Mouse (Mus musculus) inflammation-experienced regulatory T-cells, adult 6 months (primary cell): ENCODE data around the gene Ybx2. TPM values are rescaled to one million over a fixed set of nuclear protein-coding genes. Genes with fewer than 3 reads are reported as not detected.

Experiments used
- ATAC-seq: one replicate; pipeline ENCODE4 v1.8.0; 2017
- polyA plus RNA-seq, 3 experiments: library from polyadenylated mRNA; unstranded; fragments of 100-300 nt; shearing (Covaris generic); gene quantifications; one replicate each; pipeline ENCODE4 v1.2.1; 2017

Ybx2 gene
- polyA plus RNA-seq, 3 experiments from 2014 or later = not detected

DNA sequence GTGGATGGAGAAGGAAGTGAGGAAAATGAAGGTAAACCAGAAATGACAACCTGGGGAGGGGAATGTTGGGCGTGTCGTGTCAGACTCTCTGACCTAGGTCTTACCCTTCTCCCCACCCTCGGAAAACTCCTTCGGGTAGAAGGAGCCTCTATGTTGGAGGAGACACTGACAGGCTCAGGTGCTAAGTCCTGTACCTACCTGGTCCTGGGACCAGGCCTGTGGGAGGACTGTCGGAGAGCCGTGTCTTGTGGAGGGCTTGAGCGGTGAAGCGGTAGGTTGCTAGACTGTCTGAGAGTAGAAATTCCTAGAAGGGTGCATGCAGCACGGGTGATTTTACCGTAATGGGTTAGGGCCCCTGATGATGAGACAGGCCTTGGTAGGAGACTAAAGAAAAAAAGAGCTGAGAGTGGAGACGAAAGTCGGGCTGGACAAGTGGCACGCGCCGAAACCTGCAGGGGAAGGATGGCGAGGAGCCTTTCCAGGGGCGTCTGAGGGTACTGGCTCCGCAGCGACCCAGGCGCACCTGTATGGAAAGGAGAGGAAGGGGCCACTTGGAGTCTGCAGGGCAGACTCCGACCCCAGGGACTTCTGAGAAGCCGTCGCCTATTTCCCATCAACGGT is 29.2 kb downstream of the Ybx2 start, which contains the start of gene Cldn7:
Gene Cldn7, plus strand, starts transcription at position 130 of the 621 bp plus-strand sequence.
- ATAC-seq = no peak

DNA sequence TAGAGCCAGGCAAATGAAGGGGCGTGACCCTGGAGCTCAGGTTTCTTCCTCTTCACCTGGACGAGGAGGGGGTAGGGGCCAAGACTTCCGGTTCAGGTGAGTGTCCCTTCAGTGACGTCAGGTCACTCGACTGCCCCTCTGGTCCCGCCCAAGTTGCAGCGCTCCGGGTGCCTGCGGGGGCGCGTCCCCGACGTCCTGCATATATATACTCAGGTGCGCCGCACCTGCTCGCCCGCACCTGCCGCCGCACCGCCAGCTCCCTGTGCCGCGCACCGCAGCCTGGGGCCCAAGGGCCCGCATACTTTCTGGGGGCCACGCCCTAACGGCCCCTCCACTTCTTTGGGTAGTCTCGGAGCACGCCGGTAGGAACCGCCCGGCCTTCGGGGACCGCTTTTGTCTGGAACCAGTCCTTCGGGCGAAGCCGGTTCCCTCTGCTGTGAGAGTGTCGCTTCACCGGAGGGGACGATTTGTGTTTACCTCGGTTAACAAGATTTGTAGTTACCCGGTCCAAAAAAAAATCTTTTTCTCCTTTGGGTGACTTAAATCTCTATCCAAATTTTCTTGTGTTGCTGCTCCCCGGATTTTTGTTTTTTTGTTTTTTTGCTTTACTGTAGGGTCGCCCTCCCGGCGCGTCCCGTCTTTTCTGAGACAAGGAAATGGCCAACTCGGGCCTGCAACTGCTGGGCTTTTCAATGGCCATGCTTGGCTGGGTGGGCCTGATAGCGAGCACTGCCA is 29.8 kb downstream of the Ybx2 start:
- ATAC-seq = no peak

DNA sequence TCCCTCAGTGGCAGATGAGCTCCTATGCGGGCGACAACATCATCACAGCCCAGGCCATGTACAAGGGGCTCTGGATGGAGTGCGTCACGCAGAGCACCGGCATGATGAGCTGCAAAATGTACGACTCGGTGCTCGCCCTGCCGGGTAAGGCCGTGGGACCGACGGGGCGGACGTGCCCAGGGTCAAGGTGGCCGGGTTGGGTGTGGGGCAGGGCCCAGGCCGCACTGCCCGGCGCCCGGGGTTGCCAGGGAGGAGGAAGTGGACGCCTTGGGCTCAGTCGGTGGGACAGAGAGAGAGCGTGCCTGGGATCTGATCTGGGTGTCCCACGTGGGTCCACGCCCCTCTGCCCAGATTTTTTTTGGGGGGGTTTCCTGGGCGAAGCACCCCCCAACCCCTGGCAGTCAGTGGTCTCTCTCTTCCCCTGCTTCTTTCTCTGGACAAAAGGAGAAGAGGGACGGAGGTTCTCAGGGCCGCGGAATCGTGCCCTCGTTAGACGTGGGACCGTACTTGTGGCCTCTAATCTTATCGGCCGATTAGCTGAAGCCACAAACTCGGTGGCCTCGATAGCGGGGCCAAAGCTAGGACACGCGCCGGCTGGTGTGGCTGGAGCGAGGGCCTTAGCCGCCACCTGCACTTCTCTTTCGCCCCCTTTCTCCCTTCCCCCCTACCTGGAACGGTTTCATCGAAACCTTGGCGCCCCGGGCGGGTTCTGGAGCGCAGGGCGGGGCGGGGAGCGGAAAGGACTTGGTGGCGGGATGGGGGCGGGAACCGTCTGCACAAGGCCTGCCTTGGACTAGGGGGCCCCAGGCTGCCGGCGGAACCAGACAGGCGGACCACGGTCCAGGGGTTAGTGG is 30.6 kb downstream of the Ybx2 start:
- no peak for ATAC-seq

DNA sequence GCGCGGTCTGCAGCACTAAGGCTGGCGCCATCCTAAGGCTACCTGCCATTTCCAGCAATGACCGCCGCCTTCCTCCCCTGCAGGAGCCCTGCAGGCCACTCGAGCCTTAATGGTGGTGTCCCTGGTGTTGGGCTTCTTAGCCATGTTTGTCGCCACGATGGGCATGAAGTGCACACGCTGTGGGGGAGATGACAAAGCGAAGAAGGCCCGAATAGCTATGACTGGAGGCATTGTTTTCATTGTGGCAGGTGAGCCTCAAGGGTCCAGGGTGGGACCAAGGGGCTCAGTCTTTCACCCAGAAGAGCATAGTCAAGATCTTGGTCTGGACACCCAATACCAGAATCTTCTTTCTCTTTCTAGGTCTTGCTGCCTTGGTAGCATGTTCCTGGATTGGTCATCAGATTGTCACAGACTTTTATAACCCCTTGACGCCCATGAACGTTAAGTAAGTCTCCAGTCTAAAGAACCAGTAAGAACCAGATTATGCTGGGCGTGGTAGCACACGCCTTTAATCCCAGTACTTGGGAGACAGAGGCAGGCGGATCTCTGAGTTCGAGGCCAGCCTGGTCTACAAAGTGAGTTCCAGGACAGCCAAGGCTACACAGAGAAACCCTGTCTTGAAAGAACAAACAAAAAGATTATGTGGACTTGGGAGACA is 31.4 kb downstream of the Ybx2 start:
- ATAC-seq = no peak

GRCm38 (mm10) chr11:69968793-69969192 is 33.2 kb downstream of the Ybx2 start:
- ATAC-seq = no peak

- ATAC-seq = no peak
Observed at GRCm38 (mm10) chr11:69970222-69970621, 34.6 kb downstream of the Ybx2 start.

GRCm38 (mm10) chr11:69970775-69971174 is 35.2 kb downstream of the Ybx2 start:
- ATAC-seq = no peak

DNA sequence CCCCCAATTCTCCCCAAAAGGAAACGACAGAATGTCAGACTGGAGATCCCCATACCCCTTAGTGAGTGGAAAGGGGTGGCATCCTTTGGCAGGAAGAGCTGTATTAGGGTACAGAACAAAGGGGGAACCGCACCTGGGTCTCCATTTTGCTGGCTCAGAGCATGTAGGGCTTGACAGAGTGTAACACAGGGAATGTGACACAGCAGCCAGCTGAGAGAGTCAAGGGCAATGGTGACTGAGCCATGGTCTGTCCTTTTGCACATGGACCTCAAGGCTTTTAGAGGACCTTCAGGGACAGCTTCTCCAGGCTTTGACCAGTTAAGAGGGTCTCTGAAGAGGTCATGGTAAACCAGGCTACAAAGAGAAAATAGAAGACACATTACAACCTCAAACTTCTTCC is 39.3 kb downstream of the Ybx2 start:
- no peak for ATAC-seq

DNA sequence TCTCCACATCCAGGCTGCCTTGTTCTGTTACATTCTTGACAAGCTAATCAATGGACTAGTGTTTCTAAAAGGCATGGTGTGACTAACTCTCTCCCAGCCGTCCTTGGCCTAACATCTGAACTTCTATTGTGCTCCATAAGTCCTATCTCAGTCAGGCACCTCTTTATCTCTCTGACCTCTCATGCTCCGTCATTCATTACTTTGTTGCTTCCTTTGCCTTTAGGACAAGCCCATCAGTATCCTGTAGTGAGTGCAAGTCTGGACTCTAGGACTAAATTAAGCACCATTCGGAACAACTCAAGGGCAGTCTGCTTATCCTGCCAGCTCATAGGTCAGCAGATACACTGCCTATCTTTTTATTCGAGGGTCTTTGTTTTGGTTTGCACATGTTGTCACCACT is 40.7 kb downstream of the Ybx2 start:
- ATAC-seq = no peak

- no peak for ATAC-seq
Observed at GRCm38 (mm10) chr11:69979827-69980195, 44.2 kb downstream of the Ybx2 start.

GRCm38 (mm10) chr11:69980196-69981140 is 44.9 kb downstream of the Ybx2 start:
- peak; percentile 83 for ATAC-seq

DNA sequence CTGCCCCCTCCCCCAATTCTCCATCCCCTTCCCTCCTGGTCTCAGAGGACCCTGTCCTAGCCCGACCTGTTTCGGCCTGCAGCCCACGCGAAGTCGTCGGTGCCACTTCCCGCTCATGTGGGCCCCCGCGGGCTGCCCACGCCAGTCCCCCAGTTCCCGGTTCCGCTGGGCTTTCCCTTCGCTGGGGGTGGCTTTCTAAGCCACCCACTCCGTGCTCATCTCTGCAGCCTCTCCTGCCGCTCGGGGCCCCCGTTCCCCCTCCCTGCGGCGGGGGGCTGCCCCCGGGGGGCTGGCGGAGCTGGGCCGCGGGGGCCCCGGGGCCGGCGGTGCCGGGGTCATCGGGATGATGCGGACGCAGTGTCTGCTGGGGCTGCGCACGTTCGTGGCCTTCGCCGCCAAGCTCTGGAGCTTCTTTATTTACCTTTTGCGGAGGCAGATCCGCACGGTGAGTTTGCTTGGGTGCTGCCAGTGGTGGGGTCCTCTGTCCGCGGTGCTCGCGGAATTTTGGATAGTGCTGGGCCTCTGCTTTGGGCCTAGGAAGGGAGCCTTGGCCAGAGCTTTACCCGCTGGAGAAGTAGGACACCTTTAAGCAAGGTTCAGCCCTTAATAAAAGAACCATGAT is 45.7 kb downstream of the Ybx2 start, which contains the start of gene Ctdnep1:
Gene Ctdnep1, plus strand, starts transcription at position 16 of the 622 bp plus-strand sequence.
- peak; percentile 55 for ATAC-seq

- ATAC-seq = no peak
Observed at GRCm38 (mm10) chr11:69982225-69982624, 46.6 kb downstream of the Ybx2 start, which contains the start of gene Elp5. Gene Elp5, minus strand, starts transcription at chr11:69982517.

GRCm38 (mm10) chr11:69982877-69983276 is 47.3 kb downstream of the Ybx2 start:
- no peak for ATAC-seq

DNA sequence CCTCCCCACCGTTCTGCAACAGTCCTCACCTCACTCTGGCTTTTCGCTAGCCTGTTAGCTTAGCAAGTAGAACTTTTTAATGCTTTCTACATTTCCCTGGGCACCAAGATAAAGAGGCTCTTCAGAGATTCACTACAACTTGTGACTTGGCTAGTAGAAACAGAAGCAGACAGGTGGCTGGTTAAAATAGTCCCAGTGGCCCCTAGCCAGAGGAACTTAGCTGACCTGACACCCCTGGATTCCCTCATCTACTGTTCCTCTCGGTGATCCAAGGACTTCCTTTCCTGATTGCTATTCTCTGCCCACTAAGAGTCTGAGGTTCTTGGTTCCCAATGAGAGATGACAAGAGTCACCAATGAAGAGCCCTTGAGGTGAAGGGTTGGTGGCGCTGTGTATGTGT is 47.8 kb downstream of the Ybx2 start:
- ATAC-seq = no peak

- ATAC-seq = no peak
Observed at GRCm38 (mm10) chr11:69984431-69984830, 48.8 kb downstream of the Ybx2 start.

- ATAC-seq = no peak
Observed at GRCm38 (mm10) chr11:69989949-69990348, 54.4 kb downstream of the Ybx2 start.
